Mouse (Mus musculus) stomach, postnatal 0 days (tissue): ENCODE results near the gene Tfap2d. TPM values are rescaled to one million over a fixed set of nuclear protein-coding genes. Genes with fewer than 3 reads are reported as not detected.

Experiments
- ATAC-seq: fragments of 200-750 bp; cut with Nextera tagmentation; 2 replicates; pipeline ENCODE4 v1.8.0; 2017; ENCODE audit not compliant: low FRiP score, low TSS enrichment
- DNase-seq: peaks from one replicate; pipeline ENCODE4 v3.0.0-alpha.2; 2016; ENCODE audit warnings: low spot score
- H3K27ac ChIP-seq: fragments of 300-500 bp; sonication (generic); replicated peaks from 2 replicates; pipeline ENCODE4 v1.5.1; 2014; ENCODE audit warnings: mild to moderate bottlenecking, control low read depth
- H3K27me3 ChIP-seq: fragments of 300-500 bp; sonication (generic); 2 replicates; pipeline ENCODE4 v1.6.1; 2014; ENCODE audit warnings: low read length; ENCODE audit not compliant: control insufficient read depth, insufficient read depth
- H3K36me3 ChIP-seq: fragments of 300-500 bp; sonication (generic); 2 replicates; pipeline ENCODE4 v1.6.1; 2014; ENCODE audit warnings: low read length, mixed read lengths; ENCODE audit not compliant: control insufficient read depth, insufficient read depth
- H3K4me1 ChIP-seq: fragments of 300-500 bp; sonication (generic); replicated peaks from 2 replicates; pipeline ENCODE4 v1.6.1; 2014; ENCODE audit warnings: antibody characterized with exemption; ENCODE audit not compliant: control insufficient read depth, insufficient read depth
- H3K4me2 ChIP-seq: fragments of 300-500 bp; sonication (generic); replicated peaks from 2 replicates; pipeline ENCODE4 v1.6.1; 2014; ENCODE audit warnings: low read depth, mild to moderate bottlenecking, control low read depth, moderate library complexity
- H3K4me3 ChIP-seq: fragments of 300-500 bp; sonication (generic); 2 replicates; pipeline ENCODE4 v1.5.1; 2014; ENCODE audit warnings: low read depth, low read length, control low read depth
- H3K9ac ChIP-seq: fragments of 300-500 bp; sonication (generic); 2 replicates; pipeline ENCODE4 v1.6.1; 2014; ENCODE audit warnings: mild to moderate bottlenecking, low read length, control low read depth, mixed read lengths
- H3K9me3 ChIP-seq: fragments of 300-500 bp; sonication (generic); 2 replicates; pipeline ENCODE4 v1.6.1; 2016; ENCODE audit warnings: low read length; ENCODE audit not compliant: control insufficient read depth
- CTCF ChIP-seq: IDR thresholded peaks from 2 replicates; pipeline ENCODE4 v1.5.1; 2016; ENCODE audit warnings: antibody characterized with exemption, low read depth, mild to moderate bottlenecking, moderate library complexity
- EP300 ChIP-seq: optimal IDR thresholded peaks from 2 replicates; pipeline ENCODE3; 2016; ENCODE audit warnings: antibody characterized with exemption
- WGBS: fragments of 180-500 bp; shearing (Covaris S2); extraction: QIAGEN DNeasy Blood & Tissue Kit; methylation state at CpG from one replicate; pipeline ENCODE4 v1.1.7; 2014; 5-methylcytosine and 5-hydroxymethylcytosine counted together
- polyA plus RNA-seq: library from polyadenylated mRNA; unstranded; fragments of >200 nt; fragmentation: Nextera tagmentation; extraction: Ambion mirVana; gene quantifications from 2 replicates; pipeline ENCODE4 v1.2.1, GENCODE M21; 2015

Tfap2d gene
- not detected in 2 replicates for polyA plus RNA-seq

- Histone ChIP-seq H3K4me3 (no peak within 1 kb of the TSS), H3K9ac (no peak within 1 kb of the TSS), H3K4me2 (no peak within 1 kb of the TSS), H3K27me3 (0 out of 2 replicates have a peak, but pooled peaks cover 3% of the 10 kb centered on the region), H3K27ac (no peak within 1 kb of the TSS), H3K36me3 (no peaks in the 10 kb centered on the region), H3K9me3 (no peaks in the 10 kb centered on the region), H3K4me1 (no peaks in the 10 kb centered on the region)
- no peak for TF ChIP-seq CTCF
- TF ChIP-seq EP300: no peak
- no peak for DNase-seq
- 4% methylated on average over 6 of the region's 6 CpGs for WGBS
- no peak for ATAC-seq
These were observed at the start of gene Tfap2d for GRCm38 (mm10) chr1:19102631-19103030. Gene Tfap2d (plus strand): TSS chr1:19103022.

GRCm38 (mm10) chr1:19056300-19056699, 46.5 kb upstream of the Tfap2d start:
- Histone ChIP-seq H3K27me3 (no peaks in the 10 kb centered on the region), H3K4me3 (no peak overlapping the region), H3K4me2 (no peak overlapping the region), H3K9ac (no peak overlapping the region), H3K9me3 (no peaks in the 10 kb centered on the region), H3K36me3 (no peaks in the 10 kb centered on the region), H3K4me1 (no peaks in the 10 kb centered on the region), H3K27ac (no peak overlapping the region)
- WGBS: 14% methylated on average over 3 of the region's 3 CpGs
- ATAC-seq (no peak), DNase-seq (no peak)
- no peak for TF ChIP-seq EP300
- peak; percentile 35; the same call in 1 of the 2 replicates for TF ChIP-seq CTCF

- DNase-seq (no peak), ATAC-seq (no peak)
- H3K27me3 ChIP-seq: no peaks in the 10 kb centered on the region
- TF ChIP-seq EP300: no peak
- no peak for TF ChIP-seq CTCF
- H3K4me3 ChIP-seq: no peak overlapping the region
- no peaks in the 10 kb centered on the region for H3K36me3 ChIP-seq
- no peak overlapping the region for H3K9ac ChIP-seq
- no peak overlapping the region for H3K27ac ChIP-seq
- no peaks in the 10 kb centered on the region for H3K4me1 ChIP-seq
- H3K4me2 ChIP-seq: no peak overlapping the region
- 71% methylated on average over 6 of the region's 6 CpGs for WGBS
- H3K9me3 ChIP-seq: no peaks in the 10 kb centered on the region
These were observed 46.0 kb upstream of the Tfap2d start for GRCm38 (mm10) chr1:19056861-19057260.

- no peak for ATAC-seq
- no peak for DNase-seq
These were observed 14.7 kb upstream of the Tfap2d start for GRCm38 (mm10) chr1:19088078-19088477.

GRCm38 (mm10) chr1:19096921-19097320, 5.9 kb upstream of the Tfap2d start:
- no peak for DNase-seq
- WGBS: 2% methylated on average over 18 of the region's 18 CpGs

More at GRCm38 (mm10) chr1:19088078-19088477, 14.7 kb upstream of the Tfap2d start:
- no peak for TF ChIP-seq CTCF
- TF ChIP-seq EP300: no peak
- H3K4me2 ChIP-seq: no peak overlapping the region
- no peaks in the 10 kb centered on the region for H3K27me3 ChIP-seq
- H3K27ac ChIP-seq: no peak overlapping the region
- no peaks in the 10 kb centered on the region for H3K9me3 ChIP-seq
- no peaks in the 10 kb centered on the region for H3K4me1 ChIP-seq
- H3K9ac ChIP-seq: no peak overlapping the region
- no peak overlapping the region for H3K4me3 ChIP-seq
- 7% methylated on average over 8 of the region's 8 CpGs for WGBS
- H3K36me3 ChIP-seq: no peaks in the 10 kb centered on the region

GRCm38 (mm10) chr1:19103316-19103715, 494 bp downstream of the Tfap2d start:
- Histone ChIP-seq H3K27me3 (0 out of 2 replicates have a peak, but pooled peaks cover 3% of the 10 kb centered on the region), H3K4me2 (no peak overlapping the region), H3K9me3 (no peaks in the 10 kb centered on the region), H3K4me3 (no peak overlapping the region), H3K36me3 (no peaks in the 10 kb centered on the region), H3K27ac (no peak overlapping the region), H3K9ac (no peak overlapping the region), H3K4me1 (no peaks in the 10 kb centered on the region)
- no peak for DNase-seq
- ATAC-seq: no peak
- WGBS: 2% methylated on average over 21 of the region's 21 CpGs
- TF ChIP-seq EP300 (no peak), CTCF (no peak)

More at GRCm38 (mm10) chr1:19096921-19097320, 5.9 kb upstream of the Tfap2d start:
- no peak overlapping the region for H3K27ac ChIP-seq
- H3K36me3 ChIP-seq: no peaks in the 10 kb centered on the region
- TF ChIP-seq EP300: no peak
- no peak for TF ChIP-seq CTCF
- no peaks in the 10 kb centered on the region for H3K4me1 ChIP-seq
- ATAC-seq: no peak
- no peak overlapping the region for H3K9ac ChIP-seq
- no peak overlapping the region for H3K4me2 ChIP-seq
- H3K9me3 ChIP-seq: no peaks in the 10 kb centered on the region
- no peaks in the 10 kb centered on the region for H3K27me3 ChIP-seq
- H3K4me3 ChIP-seq: no peak overlapping the region
